Mouse (Mus musculus) neural tube, embryonic 11.5 days (tissue): Measurements from ENCODE around the gene Arih2. TPM values are rescaled to one million over a fixed set of nuclear protein-coding genes. Genes with fewer than 3 reads are reported as not detected.
A peak's percentile ranks its signal among the peaks of the same experiment; 100 is the strongest.

Source experiments
- ATAC-seq: fragments of 200-750 bp; cut with Nextera tagmentation; 2 replicates; pipeline ENCODE4 v1.8.0; 2017; ENCODE audit warnings: moderate number of reproducible peaks, mild to moderate bottlenecking, moderate TSS enrichment, moderate library complexity; ENCODE audit not compliant: insufficient read depth, low FRiP score, low TSS enrichment
- DNase-seq: peaks from one replicate; pipeline ENCODE4 v3.0.0-alpha.2; 2015; ENCODE audit warnings: low spot score
- H3K27ac ChIP-seq: fragments of 300-500 bp; sonication (generic); 2 replicates; pipeline ENCODE4 v1.5.1; 2014; ENCODE audit warnings: low read depth, mild to moderate bottlenecking, low read length
- H3K27me3 ChIP-seq: fragments of 300-500 bp; sonication (generic); 2 replicates; pipeline ENCODE4 v1.6.1; 2014; ENCODE audit warnings: mild to moderate bottlenecking, low read length, mixed read lengths; ENCODE audit not compliant: control insufficient read depth, insufficient read depth
- H3K36me3 ChIP-seq: fragments of 300-500 bp; sonication (generic); 2 replicates; pipeline ENCODE4 v1.6.1; 2014; ENCODE audit warnings: mild to moderate bottlenecking, low read length, moderate library complexity, mixed read lengths; ENCODE audit not compliant: control insufficient read depth, insufficient read depth
- H3K4me1 ChIP-seq: fragments of 300-500 bp; sonication (generic); 2 replicates; pipeline ENCODE4 v1.6.1; 2014; ENCODE audit warnings: low read length, mixed read lengths; ENCODE audit not compliant: control insufficient read depth, insufficient read depth
- H3K4me2 ChIP-seq: fragments of 300-500 bp; sonication (generic); 2 replicates; pipeline ENCODE4 v1.6.1; 2014; ENCODE audit warnings: low read depth, mild to moderate bottlenecking, moderate library complexity
- H3K4me3 ChIP-seq: fragments of 300-500 bp; sonication (generic); 2 replicates; pipeline ENCODE4 v1.5.1; 2014; ENCODE audit warnings: low read depth, low read length
- H3K9ac ChIP-seq: fragments of 300-500 bp; sonication (generic); 2 replicates; pipeline ENCODE4 v1.6.1; 2014; ENCODE audit warnings: mild to moderate bottlenecking, low read length
- H3K9me3 ChIP-seq: fragments of 300-500 bp; sonication (generic); 2 replicates; pipeline ENCODE4 v1.6.1; 2016; ENCODE audit warnings: low read length; ENCODE audit not compliant: control insufficient read depth
- WGBS: fragments of 180-500 bp; shearing (Covaris S2); extraction: QIAGEN DNeasy Blood & Tissue Kit; methylation state at CpG from one replicate; pipeline ENCODE4 v1.1.7; 2014; 5-methylcytosine and 5-hydroxymethylcytosine counted together
- polyA plus RNA-seq: library from polyadenylated mRNA; unstranded; fragments of >200 nt; fragmentation: Nextera tagmentation; extraction: Ambion mirVana; gene quantifications from 2 replicates; pipeline ENCODE4 v1.2.1, GENCODE M21; 2014

Gene Arih2
- polyA plus RNA-seq, 1 experiment from 2014 or later: 54.8 TPM

- Histone ChIP-seq H3K9me3 (no peaks in the 10 kb centered on the region), H3K4me1 (peaks cover 16% of the 10 kb centered on the region), H3K4me3 (no peak within 1 kb of the TSS), H3K4me2 (peak within 1 kb of the TSS; percentile 7; the same call in 1 of the 2 replicates), H3K27ac (peak within 1 kb of the TSS; percentile 17; the same call in 1 of the 2 replicates), H3K36me3 (no peaks in the 10 kb centered on the region), H3K9ac (no peak within 1 kb of the TSS), H3K27me3 (no peaks in the 10 kb centered on the region)
- DNase-seq: peak; percentile 58
- 19% methylated on average over 1 of the region's 1 CpGs for WGBS
- no peak for ATAC-seq
Observed at GRCm38 (mm10) chr9:108689106-108689505, 39.9 kb upstream of the Arih2 start, which contains the start of gene Prkar2a. TSS of gene Prkar2a (plus strand) at chr9:108689314.

GRCm38 (mm10) chr9:108688451-108688850, 39.3 kb upstream of the Arih2 start:
- Histone ChIP-seq H3K9ac (no peak overlapping the region), H3K4me1 (peaks cover 16% of the 10 kb centered on the region), H3K4me3 (no peak overlapping the region), H3K9me3 (no peaks in the 10 kb centered on the region), H3K27me3 (no peaks in the 10 kb centered on the region), H3K4me2 (no peak overlapping the region), H3K36me3 (no peaks in the 10 kb centered on the region), H3K27ac (no peak overlapping the region)
- WGBS: 83% methylated on average over 9 of the region's 9 CpGs
- ATAC-seq (no peak), DNase-seq (no peak)

GRCm38 (mm10) chr9:108687686-108688085, 38.5 kb upstream of the Arih2 start:
- Histone ChIP-seq H3K36me3 (no peaks in the 10 kb centered on the region), H3K9ac (no peak overlapping the region), H3K4me2 (no peak overlapping the region), H3K27ac (no peak overlapping the region), H3K4me3 (no peak overlapping the region), H3K4me1 (peaks cover 16% of the 10 kb centered on the region), H3K9me3 (no peaks in the 10 kb centered on the region), H3K27me3 (no peaks in the 10 kb centered on the region)
- WGBS: 76% methylated on average over 2 of the region's 2 CpGs
- DNase-seq (no peak), ATAC-seq (no peak)

GRCm38 (mm10) chr9:108687181-108687580, 38.0 kb upstream of the Arih2 start:
- H3K4me1 ChIP-seq: peaks cover 16% of the 10 kb centered on the region

GRCm38 (mm10) chr9:108686475-108686887, 37.3 kb upstream of the Arih2 start:
- ATAC-seq: peak; percentile 56
- DNase-seq: peak; percentile 48
- WGBS: 1% methylated on average over 4 of the region's 4 CpGs
- Histone ChIP-seq H3K9me3 (no peaks in the 10 kb centered on the region), H3K27ac (peak overlapping the region; percentile 49; the same call in 1 of the 2 replicates), H3K4me2 (no peak overlapping the region), H3K9ac (no peak overlapping the region), H3K4me1 (peaks cover 12% of the 10 kb centered on the region), H3K4me3 (no peak overlapping the region), H3K27me3 (no peaks in the 10 kb centered on the region), H3K36me3 (no peaks in the 10 kb centered on the region)

More at GRCm38 (mm10) chr9:108687181-108687580, 38.0 kb upstream of the Arih2 start:
- H3K9me3 ChIP-seq: no peaks in the 10 kb centered on the region
- no peak overlapping the region for H3K9ac ChIP-seq
- ATAC-seq: no peak
- no peak overlapping the region for H3K27ac ChIP-seq
- H3K4me2 ChIP-seq: no peak overlapping the region
- no peaks in the 10 kb centered on the region for H3K36me3 ChIP-seq
- no peak for DNase-seq
- 47% methylated on average over 6 of the region's 6 CpGs for WGBS
- H3K27me3 ChIP-seq: no peaks in the 10 kb centered on the region
- H3K4me3 ChIP-seq: no peak overlapping the region

GRCm38 (mm10) chr9:108680026-108680425, 30.8 kb upstream of the Arih2 start:
- 91% methylated on average over 15 of the region's 15 CpGs for WGBS
- H3K36me3 ChIP-seq: peaks cover 2% of the 10 kb centered on the region; the same call in 1 of the 2 replicates

GRCm38 (mm10) chr9:108673151-108673550, 24.0 kb upstream of the Arih2 start:
- no peak for ATAC-seq
- no peak overlapping the region for H3K4me2 ChIP-seq
- no peak overlapping the region for H3K27ac ChIP-seq
- WGBS: 45% methylated on average over 2 of the region's 2 CpGs
- H3K9me3 ChIP-seq: no peaks in the 10 kb centered on the region
- DNase-seq: no peak
- H3K36me3 ChIP-seq: no peaks in the 10 kb centered on the region; the same call in 1 of the 2 replicates
- H3K4me1 ChIP-seq: no peaks in the 10 kb centered on the region
- no peak overlapping the region for H3K9ac ChIP-seq
- no peak overlapping the region for H3K4me3 ChIP-seq
- no peaks in the 10 kb centered on the region for H3K27me3 ChIP-seq

More at GRCm38 (mm10) chr9:108680026-108680425, 30.8 kb upstream of the Arih2 start:
- Histone ChIP-seq H3K9me3 (no peaks in the 10 kb centered on the region), H3K9ac (no peak overlapping the region), H3K27me3 (no peaks in the 10 kb centered on the region), H3K4me3 (no peak overlapping the region), H3K4me1 (no peaks in the 10 kb centered on the region), H3K4me2 (no peak overlapping the region), H3K27ac (no peak overlapping the region)
- DNase-seq (no peak), ATAC-seq (no peak)

- H3K36me3 ChIP-seq: no peaks in the 10 kb centered on the region; the same call in 1 of the 2 replicates
- 66% methylated on average over 8 of the region's 8 CpGs for WGBS
- H3K4me2 ChIP-seq: no peak overlapping the region
- DNase-seq (peak; percentile 45), ATAC-seq (no peak)
- no peaks in the 10 kb centered on the region for H3K4me1 ChIP-seq
- H3K9me3 ChIP-seq: no peaks in the 10 kb centered on the region
- H3K4me3 ChIP-seq: no peak overlapping the region
- H3K27ac ChIP-seq: no peak overlapping the region
- H3K27me3 ChIP-seq: no peaks in the 10 kb centered on the region
- no peak overlapping the region for H3K9ac ChIP-seq
Observed at GRCm38 (mm10) chr9:108669875-108670274, 20.7 kb upstream of the Arih2 start.

- WGBS: 52% methylated on average over 6 of the region's 6 CpGs
- Histone ChIP-seq H3K36me3 (no peaks in the 10 kb centered on the region), H3K9me3 (no peaks in the 10 kb centered on the region), H3K27me3 (no peaks in the 10 kb centered on the region), H3K4me2 (peak overlapping the region; percentile 66), H3K4me1 (no peaks in the 10 kb centered on the region), H3K27ac (no peak overlapping the region), H3K9ac (peak overlapping the region; percentile 58; the same call in 1 of the 2 replicates), H3K4me3 (peak overlapping the region; percentile 70)
- DNase-seq (no peak), ATAC-seq (no peak)
Observed at GRCm38 (mm10) chr9:108662660-108663059, 13.5 kb upstream of the Arih2 start.
